Mouse (Mus musculus) myocyte (in vitro differentiated cells): ENCODE data around the gene Tspan13.

Experiments
- MAX ChIP-seq: IDR thresholded peaks from one replicate; pipeline ENCODE4 v1.6.1; 2011; ENCODE audit warnings: low read depth, mild to moderate bottlenecking, control low read depth
- POLR2A ChIP-seq: IDR thresholded peaks from one replicate; pipeline ENCODE4 v1.6.1; 2011; ENCODE audit warnings: low read depth, mild to moderate bottlenecking, control low read depth, moderate library complexity; ENCODE audit not compliant: insufficient read length
- POLR2AphosphoS2 ChIP-seq: IDR thresholded peaks from one replicate; pipeline ENCODE4 v1.6.1; 2011; ENCODE audit warnings: low read depth, control low read depth; ENCODE audit not compliant: insufficient read length
- TCF12 ChIP-seq: IDR thresholded peaks from one replicate; pipeline ENCODE4 v1.6.1; 2011; ENCODE audit warnings: mild to moderate bottlenecking, control low read depth; ENCODE audit not compliant: poor library complexity, insufficient read depth, severe bottlenecking

DNA sequence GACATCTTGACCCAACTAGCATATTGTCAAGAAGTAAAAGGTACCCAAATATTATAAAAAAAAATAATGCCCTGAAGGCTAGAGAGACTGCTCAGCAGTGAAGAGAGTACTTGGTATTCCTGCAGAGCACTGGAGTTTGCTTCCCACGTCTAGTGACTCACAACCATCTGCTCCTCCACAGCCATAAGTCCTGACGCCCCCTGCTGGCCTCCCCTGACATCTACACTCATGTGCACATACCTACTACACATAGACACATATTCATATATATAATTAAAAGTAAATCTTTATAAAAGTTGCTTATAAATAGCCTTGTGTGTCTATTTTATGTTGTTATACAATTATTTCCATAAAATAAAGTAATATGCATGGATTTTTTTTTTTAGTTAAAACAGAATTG, 24.5 kb downstream of the Tspan13 start:
- TF ChIP-seq POLR2A (no peak), POLR2AphosphoS2 (no peak), MAX (no peak), TCF12 (no peak)
